Mouse (Mus musculus): Measurements from ENCODE around the gene Actrt3.

Gene Actrt3

DNA sequence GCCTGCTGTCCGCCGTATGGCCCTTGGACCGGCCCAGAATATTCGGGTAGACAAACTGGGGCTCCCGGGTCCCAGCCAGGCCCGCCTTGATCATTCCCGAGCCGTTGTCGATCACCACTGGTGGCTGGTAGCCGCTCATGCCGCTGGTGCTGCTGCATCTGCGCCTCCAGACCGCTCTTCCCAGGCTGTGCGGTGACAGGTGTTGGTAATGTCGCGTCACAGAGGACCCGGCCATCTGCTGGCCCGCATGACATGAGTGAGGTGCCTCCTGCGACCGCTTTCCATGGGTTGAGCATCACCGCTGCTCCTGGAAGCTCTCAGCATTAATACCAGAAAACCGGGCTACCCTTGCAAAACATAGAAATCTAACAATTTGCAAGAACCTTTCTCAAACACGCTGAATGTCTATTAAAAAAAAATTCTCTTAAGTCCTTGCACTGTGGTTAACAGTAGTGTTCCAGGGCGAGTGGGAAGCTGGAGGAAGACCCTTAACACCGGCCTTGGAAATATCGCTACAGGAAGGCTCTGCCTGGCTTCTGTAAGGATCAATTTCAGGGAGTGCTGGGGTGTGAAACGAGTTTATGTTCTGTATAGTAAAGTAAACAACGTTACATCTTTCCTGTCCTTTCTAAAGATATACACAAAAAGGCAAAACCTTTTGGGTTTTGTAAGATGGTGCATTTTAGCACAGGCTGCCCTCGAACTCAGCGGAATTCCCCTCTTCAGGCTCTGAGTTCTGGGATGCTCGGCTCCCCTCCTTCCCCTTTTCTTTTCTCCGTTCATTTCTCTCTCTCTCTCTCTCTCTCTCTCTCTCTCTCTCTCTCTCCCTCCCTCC lies at the start of gene Actrt3:
Gene Actrt3 (minus strand): TSS at position 229 of the 835 bp plus-strand sequence.
- DNase-seq: peak; percentile 27

DNA sequence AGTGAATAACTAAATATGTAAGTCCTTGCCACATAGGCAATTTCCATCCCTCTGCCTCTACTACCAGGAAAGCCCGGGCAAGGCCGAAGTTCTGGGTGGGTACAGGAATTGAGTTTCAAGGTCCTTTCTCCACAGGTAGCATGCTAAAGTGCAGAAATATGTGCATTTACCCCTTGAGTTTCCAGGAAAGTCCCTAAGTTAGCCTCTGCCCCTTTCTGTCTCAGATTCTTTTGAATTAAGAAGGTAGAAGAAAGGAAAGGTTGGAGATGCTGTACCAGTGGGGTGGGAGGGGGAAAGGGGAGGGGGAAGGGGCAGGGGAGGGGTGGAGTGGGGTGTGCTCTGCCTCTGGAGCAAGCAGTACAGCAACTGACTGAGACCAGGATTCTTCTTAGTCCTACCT lies 48.7 kb upstream of the Actrt3 start:
- DNase-seq: no peak

DNA sequence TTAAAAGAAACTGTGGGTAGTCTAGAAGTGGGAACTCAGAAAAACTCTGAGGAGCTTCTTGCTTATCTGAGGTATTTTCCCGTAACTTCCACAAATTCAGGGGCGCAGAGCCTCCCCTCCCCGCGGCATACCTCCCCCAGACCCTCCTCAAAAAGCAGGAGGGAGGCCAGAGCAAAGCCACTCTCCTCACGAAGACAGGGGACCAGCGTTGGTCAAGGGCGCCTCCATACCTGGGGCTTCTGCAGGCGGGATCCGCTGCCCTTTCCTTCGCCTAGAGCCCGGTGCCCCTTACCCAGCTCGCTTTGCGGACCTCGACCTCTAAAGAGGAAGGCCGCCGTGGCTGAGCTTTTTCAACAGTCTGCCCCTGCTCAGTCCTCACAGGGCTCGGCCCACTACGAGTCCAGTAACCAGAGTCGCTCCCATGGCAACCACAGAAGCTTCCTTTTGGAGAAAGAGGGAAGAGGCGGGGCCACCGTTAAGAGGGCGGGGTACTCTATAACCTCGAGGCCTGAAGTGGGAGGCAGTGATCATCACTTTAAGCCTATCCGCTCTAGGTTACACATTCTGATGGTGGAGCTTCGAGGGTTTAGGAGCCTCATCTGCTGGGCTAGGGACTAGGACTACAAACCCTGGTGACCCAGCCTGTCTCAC lies 47.8 kb upstream of the Actrt3 start, which contains the start of gene Lrrc34:
Gene Lrrc34 (minus strand): TSS at position 430 of the 651 bp plus-strand sequence.
- DNase-seq: peak; percentile 75

DNA sequence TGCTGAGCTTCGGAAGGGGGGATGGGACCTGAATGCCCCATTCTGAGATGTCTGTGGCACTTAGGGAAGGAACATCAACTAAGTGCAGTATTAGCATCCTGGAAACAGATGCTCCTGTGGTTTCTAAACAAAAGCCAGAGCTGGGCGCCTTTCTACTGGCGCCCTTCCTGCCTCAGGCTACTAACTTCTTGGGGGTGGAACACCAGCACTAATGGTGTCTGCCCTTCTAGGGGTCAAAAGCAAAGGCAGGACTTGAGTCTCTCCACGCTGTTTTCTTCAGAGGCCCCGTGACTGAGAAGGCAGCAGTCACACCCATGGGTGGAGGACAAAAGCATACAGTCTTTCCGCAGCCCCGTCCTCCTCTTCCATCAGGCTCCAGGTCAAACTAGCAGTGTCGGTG lies 47.0 kb upstream of the Actrt3 start:
- DNase-seq: no peak

DNA sequence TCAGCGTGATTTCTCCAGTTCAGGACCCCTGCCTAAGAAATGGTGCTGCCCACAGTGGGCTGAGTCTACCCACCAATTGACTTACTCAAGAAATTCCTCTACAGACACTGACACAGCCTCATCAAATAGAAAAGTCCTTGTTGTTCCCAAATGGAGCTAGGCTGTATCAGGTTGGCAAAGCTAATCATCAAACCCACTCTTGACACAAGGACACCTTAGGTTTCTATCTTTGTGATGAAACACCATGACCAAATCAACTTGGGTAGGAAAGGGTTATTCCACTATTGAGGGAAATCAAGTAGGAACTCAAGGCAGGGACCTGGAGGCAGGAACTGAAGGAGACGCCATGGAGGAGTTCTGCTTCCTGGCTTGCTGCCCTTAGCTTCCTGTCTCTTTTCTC lies 44.5 kb upstream of the Actrt3 start, which contains the start of gene Lrriq4:
Gene Lrriq4 (plus strand): TSS at position 301 of the 400 bp plus-strand sequence.
- no peak for DNase-seq

DNA sequence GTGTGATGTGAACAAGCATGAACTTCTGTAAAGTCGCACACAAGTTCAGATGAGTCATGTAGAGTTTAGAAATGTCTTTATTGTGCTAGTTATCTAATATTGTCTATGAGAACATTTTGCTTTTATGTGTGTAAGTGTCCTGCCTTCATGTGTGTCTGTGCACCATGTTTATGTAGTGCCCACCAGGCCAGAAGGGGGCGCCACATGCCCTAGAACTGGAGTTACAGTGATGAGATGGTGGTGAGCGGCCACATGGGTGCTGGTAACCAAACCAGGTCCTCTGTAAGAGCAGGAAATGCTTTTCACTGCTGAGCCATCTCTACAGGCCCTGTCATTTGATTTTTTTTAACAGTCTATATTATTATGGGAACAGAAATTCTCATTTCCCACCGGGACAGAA lies 35.9 kb upstream of the Actrt3 start:
- no peak for DNase-seq

DNA sequence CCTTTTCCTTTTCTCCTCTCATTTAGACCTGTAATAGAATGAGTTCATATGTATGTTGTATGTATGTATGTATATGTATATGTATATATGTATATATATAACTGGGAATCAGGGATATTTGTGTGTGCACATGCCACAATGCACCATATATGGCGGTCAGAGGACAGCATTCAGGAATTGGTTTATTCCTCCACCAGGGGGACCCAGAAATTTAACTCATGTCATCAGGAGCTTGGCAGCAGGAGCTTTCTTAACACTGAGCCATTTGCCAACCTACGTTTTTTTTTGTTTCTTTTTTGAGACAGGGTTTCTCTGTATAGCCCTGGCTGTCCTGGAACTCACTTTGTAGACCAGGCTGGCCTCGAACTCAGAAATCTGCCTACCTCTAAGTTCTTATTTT lies 33.9 kb upstream of the Actrt3 start:
- DNase-seq: no peak

DNA sequence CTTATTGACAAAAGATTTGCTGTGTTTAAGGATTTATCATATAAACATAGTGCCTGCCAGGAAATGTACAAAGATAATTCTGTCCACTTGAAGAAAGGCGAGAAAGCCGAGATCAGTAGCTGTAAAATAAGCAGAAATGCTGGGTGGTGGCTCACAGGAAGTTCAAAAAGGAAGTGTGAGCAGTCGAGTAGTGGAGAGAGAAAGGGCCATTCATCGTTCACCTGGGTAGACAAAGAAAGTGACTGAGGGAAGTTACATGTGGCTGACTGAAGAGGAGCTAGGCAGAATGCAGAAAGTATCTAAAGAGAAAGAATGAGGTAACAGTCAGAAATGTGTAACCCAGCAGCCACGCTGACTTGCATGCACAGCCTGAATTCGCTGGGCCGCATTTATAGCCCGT lies 20.4 kb upstream of the Actrt3 start:
- DNase-seq: no peak

DNA sequence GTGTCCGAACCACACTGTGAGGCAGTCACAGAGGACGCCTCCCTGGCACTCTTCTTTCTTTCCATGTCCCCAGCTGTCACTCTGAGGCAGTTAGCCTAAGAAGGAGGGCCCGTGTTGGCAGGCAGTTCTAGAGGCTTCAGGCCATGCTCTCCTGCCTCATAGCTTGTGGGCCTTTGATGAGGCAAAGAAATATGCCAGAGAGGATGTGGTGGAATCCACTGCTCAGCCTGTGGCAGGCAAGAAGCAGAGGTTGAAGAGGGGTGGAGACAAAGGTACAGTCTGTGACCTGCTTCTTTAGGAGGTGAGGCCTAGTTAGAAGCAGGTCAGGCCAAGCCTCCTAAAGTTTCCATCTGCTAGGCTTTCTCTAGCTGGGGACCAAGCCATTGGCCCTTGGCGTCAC lies 11.2 kb upstream of the Actrt3 start:
- DNase-seq: no peak

DNA sequence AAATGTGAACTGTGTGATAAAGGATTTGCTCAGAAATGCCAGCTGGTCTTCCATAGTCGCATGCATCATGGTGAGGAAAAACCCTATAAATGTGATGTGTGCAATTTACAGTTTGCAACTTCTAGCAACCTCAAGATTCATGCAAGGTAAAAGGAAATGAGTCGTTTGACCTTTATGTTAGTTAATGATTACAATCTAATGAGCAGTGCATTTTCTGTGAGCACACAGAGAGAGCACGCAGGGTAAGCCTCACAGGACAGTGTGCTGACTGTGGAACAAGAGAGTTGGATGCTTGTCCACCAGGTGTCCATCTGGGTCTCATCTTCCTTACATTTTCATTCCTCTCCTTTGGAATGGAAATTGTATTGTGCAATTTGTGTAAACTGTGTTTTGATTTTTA lies 9.3 kb upstream of the Actrt3 start:
- DNase-seq: no peak

DNA sequence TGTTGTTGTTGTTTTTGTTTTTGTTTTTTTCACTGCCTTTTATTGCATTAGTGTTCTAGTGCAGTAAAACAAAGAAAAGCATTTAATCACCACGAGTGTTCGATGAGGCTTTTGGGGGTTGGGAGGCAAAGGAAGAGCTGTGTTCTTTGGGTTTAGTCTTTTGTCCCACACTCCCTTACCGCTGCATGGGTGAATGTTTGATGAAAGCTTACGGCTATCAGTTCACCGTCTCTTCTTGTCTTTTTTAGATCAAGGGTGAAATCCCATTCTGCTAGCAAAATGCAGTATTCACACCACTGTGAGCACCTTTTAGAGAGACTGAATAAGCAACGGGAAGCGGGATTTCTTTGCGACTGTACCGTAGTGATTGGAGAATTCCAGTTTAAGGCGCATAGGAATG lies 3.5 kb upstream of the Actrt3 start:
- no peak for DNase-seq

DNA sequence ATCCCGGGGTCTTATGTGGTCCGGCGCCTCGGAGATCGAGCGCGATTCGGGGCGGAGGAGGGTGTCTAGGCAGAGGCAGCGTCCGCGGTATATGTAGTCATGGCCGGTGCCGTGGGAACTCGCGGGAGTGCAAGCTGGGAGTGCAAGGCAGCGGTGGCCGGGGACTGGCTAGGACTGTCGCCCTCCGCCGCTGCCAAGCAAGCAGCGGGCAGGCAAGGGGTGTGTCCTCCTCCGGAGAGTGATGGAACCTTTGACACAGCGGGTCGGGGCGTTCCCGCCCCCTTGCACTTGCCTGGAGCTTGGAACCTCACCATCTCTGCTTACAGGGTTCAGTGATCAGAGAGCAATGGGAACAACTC lies 3.0 kb upstream of the Actrt3 start:
- peak; percentile 62 for DNase-seq

DNA sequence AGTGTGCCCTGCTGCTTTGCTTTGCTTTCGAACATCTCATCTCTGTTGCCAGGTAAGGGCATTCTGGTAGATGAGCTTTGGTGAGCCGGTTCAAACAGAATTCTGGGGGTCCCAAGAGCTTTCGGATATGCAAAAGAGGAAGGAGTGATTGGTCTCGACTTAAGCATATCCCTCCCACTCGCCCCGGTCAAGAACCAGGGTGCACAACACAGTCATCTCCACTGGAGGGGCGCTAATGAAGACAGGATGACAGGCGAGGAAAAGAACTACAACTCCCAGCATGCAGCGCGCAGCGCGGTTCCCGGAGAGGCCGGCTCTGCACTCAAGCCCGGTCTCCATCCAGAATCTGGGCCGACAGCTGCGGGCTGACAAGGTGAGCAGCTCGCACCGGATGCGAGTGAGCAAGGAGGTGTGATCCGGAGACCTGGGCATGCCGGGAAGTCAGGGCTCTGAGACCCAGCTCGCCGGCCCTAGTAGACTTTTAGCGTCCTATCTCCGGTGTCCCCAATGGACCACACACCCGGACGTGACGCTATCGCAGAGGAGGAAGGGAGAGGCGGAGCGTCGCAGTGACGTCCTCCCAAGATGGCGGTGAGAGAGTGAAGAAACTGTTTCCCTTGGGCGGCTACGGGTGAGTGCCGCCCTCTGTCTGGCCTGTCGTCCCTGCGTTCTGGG lies 2.5 kb upstream of the Actrt3 start, which contains the start of gene Mynn:
Gene Mynn (plus strand): TSS at position 1 of the 675 bp plus-strand sequence.
- peak; percentile 98 for DNase-seq

DNA sequence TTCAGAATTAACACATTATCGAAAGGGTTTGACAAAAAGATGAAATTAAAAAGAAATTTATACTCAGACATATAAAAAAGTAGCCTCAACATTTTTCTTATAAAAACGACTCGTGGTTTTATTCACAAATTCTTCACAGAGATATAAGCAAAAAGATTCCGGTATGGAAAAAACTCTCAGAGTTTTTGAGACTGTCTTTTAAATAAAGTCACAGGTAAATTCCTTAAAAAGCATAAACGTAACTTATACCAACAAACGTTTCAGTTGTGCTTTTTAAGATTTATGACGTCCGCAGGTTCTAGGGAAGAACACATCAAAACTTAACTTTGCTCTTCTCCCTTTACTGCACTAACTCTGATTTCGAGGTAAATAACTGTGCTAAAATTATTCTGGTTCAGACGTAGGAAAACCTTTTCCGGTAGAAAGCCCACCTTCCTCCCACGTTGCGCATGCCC lies 1.9 kb upstream of the Actrt3 start:
- no peak for DNase-seq

DNA sequence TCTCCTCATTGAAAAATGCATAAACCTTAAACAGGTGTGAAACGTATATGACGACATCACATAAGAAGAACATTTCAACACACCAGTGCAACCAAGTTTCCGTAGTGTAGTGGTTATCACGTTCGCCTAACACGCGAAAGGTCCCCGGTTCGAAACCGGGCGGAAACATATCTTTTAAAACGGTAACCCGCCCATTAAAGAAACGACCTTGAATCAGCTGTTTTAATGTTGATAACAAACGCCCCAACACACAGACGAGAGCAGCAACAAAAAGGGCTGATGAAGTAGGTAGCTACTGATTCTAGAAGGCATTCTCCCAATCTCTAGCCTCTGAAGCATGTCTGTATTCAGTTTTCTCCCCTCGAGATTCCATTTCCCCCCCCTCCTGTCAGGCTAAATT lies 1.4 kb upstream of the Actrt3 start:
- peak; percentile 96 for DNase-seq

DNA sequence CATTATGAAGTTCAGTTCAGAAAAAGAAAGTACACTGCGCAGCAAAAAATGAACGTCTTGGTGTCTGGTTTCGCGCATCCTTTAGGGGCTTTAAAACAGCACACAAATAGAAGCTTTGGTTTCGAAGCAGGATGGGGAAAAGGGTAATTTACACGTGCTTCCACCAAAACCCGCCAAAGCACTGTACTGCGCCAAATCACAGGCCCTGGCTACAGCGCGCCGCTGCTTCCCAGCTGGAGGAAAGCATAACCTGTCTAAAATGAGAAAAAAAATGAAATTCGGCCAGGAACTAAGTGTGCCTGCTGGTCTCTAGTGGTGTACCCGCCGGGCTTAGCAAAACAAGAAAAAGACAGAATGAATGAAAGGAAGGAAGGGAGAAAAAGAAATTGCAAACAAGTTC lies 978 bp upstream of the Actrt3 start:
- DNase-seq: peak; percentile 36

DNA sequence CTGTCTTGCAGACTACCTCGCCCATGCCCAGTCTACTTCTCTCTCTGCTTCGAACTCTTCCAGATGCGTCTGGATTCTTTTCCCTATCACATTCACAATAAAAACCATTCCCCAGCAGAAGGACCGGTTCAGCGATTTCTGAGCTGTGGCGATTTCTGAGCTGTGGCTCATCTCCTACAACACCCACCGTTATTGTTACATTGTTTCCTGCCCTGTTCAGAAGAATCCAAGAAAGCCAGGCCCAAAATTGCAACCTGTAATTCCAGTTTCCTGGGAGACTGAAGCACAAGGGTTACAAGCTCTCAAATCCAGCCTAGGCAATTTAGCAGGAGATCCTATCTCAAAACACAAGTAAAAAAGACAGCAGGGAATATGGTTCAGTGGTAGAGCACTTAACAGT lies 2.5 kb downstream of the Actrt3 start:
- no peak for DNase-seq

DNA sequence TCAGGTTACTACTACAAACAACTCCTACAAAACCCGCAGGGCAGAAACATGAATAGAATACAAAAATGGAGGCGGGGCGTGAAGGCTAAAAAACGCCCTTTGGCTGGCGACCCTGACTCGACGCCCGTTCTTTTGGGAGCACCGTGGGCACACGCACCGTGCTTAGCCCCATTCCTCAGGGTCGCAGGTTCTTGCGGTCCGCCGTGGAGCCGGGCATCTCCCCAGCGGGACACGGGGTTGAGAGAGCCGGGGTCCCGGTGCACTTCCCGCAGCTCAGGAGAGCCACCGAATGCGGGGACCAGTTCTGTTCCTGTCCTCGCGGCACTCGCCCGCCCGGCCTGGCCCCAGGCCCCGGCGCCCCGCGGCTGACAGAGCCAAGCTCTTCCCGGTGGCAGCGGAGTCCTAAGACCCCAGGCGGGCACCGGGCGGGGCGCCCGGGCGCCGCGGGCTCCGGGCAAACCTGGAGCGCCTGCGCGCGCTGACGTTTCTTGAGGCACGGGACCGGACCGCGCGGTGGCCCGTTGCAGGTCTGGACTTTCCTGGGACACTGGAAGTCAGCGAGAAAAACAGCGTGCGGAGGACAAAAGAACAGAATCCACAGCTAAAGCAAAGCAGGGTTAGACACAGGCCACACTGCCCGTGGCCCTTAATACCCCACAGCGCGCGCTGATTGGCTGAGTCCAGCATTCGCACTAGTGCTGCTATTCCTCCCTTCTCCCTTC lies 4.5 kb downstream of the Actrt3 start:
- DNase-seq: peak; percentile 46

DNA sequence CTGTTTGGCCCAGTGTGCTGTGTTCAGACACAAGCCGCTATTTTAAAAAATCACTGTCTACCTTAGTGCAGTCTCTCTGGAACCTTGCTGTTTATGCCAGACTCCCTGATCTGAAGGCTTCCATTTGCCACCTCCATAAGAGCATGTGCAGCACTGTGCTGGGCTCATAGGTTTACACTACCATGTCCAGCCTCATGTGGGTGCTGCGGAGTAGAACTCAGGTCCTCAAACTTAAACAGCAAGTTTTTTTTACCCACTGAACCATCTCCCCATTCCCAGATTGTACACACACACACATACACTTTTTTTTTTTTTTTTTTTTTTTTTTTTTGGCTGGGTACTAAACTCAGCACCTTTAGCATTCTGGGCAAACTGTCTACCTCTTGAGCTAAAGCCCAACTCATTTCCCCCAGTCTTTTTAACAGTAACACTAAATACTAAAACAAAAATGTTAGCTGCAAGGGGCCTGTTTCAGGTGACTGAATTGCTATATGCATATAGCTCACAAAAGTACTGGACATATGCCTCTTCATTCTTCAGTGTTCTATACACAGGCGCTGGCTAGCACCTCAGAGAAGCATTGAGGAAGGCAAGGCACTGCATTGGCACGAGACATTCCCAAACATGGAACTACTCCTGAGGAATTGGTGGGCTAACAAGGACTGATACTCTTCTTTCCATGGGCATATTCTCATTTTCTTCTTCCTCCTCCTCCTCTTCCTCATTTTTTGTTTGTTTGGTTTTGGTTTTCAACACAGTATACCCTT lies 5.8 kb downstream of the Actrt3 start:
- DNase-seq: peak; percentile 15

DNA sequence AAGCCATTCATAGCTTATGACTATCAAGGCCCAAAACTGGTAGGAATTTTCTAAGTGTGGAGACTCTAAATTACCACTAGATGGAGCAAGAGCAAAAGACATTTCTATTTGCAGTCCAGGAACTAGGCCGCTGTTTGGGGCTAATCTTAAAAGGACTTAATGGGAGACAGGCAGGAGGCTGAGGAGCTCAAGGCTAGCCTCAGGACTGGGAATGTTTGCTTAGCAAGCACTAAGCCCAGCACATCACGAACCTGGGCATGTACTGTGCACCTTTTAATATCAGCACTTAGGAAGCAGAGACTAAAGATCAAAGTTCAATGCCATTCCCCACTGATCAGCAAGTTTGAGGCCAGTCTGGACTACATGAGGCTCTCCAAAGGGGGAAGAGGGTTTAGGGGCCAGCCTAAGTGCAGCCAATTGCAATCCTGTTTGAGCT lies 7.3 kb downstream of the Actrt3 start:
- DNase-seq: peak; percentile 61

DNA sequence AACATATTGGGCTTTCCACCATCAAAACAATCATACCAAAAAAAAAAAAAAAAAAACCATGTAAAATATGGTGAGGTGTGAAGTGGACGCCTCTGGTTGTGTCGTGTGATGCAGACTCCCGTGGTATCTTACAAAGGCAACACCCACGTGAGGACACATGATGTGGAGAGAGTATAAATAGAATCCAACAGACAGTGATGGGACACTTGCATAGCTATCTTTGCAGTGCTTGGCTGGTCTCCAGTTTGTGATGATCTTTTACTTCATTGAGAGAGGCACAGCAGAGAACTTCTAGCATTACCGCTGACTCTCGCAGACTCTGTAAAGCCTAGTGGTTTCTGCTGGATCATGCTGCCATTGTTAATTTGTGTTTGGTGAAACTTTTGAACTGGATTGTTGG lies 10.9 kb downstream of the Actrt3 start:
- DNase-seq: no peak

DNA sequence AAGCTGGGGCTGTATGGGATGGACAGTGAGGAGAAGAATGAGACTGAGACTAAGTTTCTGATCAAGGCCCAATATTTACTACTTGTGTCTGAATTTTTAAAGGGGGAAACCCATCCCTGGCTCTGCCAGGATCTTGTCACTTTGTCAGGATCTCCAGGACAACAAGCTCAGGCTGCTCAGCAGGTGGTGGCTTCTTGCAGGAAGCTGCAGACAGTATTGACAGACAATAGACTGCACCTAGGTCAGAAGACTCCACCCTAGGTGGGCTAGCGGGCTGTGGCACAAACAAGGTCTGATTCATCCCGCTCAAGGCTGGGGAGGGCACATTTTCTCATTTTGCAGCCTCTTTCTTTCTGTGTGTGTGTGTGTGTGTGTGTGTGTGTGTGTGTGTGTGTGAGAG lies 26.2 kb downstream of the Actrt3 start:
- DNase-seq: no peak
